Mouse (Mus musculus): ENCODE measurements around the gene Usp7. TPM values are rescaled to one million over a fixed set of nuclear protein-coding genes. Genes with fewer than 3 reads are reported as not detected.

The Usp7 gene
- 22.6 and 25.5 TPM in 2 replicates for polyA plus RNA-seq (2015; fragmentation: Nextera tagmentation; extraction: Ambion mirVana)

DNA sequence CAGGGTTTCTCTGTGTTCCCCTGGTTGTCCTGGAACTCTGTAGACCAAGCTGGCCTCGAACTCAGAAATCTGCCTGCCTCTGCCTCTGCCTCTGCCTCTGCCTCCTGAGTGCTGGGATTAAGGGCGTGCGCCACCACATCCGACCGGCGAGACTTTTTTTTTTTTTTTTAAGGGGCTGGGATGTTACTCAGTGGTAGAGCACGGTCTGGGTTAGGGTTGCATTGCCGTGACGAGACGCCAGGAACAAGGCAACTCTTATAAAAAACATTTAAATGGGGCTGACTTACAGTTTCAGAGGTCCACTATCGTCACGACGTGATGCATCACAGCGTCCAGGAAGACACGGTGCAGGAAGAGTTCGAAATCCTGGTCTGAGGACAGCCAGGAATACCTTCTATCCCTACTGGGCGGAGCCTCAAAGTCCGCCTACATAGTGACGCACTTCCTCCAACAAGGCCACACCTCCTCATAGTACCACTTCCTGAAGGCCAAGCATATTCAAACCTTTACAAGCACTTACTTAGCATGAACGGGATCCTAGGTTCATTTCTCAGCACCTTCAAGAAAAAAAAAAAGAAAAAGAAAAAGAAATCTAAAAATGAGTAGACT lies at the start of gene Usp7:
Usp7 (minus strand) TSS at position 360 of the 609 bp plus-strand sequence.
- no peaks in the 10 kb centered on the region for H3K27me3 ChIP-seq (replicated peaks)
- H3K9ac ChIP-seq: no peak within 1 kb of the TSS
- H3K4me3 ChIP-seq (replicated peaks): no peak within 1 kb of the TSS
- H3K9me3 ChIP-seq: no peaks in the 10 kb centered on the region
- 92% methylated on average over 20 of the region's 20 CpGs for WGBS
- no peaks in the 10 kb centered on the region for H3K36me3 ChIP-seq
- no peaks in the 10 kb centered on the region for H3K4me1 ChIP-seq (replicated peaks)
- no peak within 1 kb of the TSS for H3K4me2 ChIP-seq (replicated peaks)
- no peak within 1 kb of the TSS for H3K27ac ChIP-seq
- no peak for ATAC-seq

GRCm38 (mm10) chr16:8840557-8840956 lies 48.4 kb upstream of the Usp7 start:
- Histone ChIP-seq H3K4me2 (replicated peaks) (no peak overlapping the region), H3K27me3 (replicated peaks) (no peaks in the 10 kb centered on the region), H3K27ac (no peak overlapping the region), H3K4me3 (replicated peaks) (no peak overlapping the region), H3K9me3 (no peaks in the 10 kb centered on the region), H3K9ac (no peak overlapping the region), H3K36me3 (peaks cover 19% of the 10 kb centered on the region), H3K4me1 (replicated peaks) (no peaks in the 10 kb centered on the region)
- 90% methylated on average over 3 of the region's 3 CpGs for WGBS
- ATAC-seq: no peak

- Histone ChIP-seq H3K9ac (no peak overlapping the region), H3K4me2 (replicated peaks) (no peak overlapping the region), H3K27ac (no peak overlapping the region), H3K4me1 (replicated peaks) (no peaks in the 10 kb centered on the region), H3K9me3 (no peaks in the 10 kb centered on the region), H3K36me3 (peaks cover 19% of the 10 kb centered on the region), H3K27me3 (replicated peaks) (no peaks in the 10 kb centered on the region), H3K4me3 (replicated peaks) (no peak overlapping the region)
- ATAC-seq: no peak
Observed at GRCm38 (mm10) chr16:8838921-8839320, 46.8 kb upstream of the Usp7 start.

- 100% methylated on average over 1 of the region's 1 CpGs for WGBS
- Histone ChIP-seq H3K27ac (no peak overlapping the region), H3K36me3 (peaks cover 15% of the 10 kb centered on the region), H3K27me3 (replicated peaks) (no peaks in the 10 kb centered on the region), H3K9me3 (no peaks in the 10 kb centered on the region), H3K4me1 (replicated peaks) (no peaks in the 10 kb centered on the region; the same call in 1 of the 2 replicates), H3K4me2 (replicated peaks) (no peak overlapping the region), H3K4me3 (replicated peaks) (no peak overlapping the region), H3K9ac (no peak overlapping the region)
- no peak for ATAC-seq
Observed at GRCm38 (mm10) chr16:8837595-8837994, 45.5 kb upstream of the Usp7 start.

DNA sequence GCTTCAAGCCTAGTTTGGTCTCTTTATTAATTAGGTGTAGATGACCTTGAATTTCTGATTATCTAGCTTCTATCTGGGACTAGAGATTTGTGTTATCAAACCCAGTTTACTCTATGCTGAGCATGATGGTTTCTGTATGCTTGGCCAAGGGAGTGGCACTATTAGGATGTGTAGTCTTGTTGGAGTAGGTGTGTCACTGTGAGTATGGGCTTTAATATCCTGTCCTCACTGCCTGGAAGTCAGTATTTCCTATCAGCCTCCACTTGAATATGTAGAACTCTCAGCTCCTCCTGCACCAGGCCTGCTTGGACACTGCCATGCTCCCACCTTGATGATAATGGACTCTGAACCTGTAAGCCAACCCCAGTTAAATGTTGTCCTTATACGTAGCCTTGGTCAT lies 44.8 kb upstream of the Usp7 start:
- H3K4me3 ChIP-seq (replicated peaks): no peak overlapping the region
- no peaks in the 10 kb centered on the region for H3K9me3 ChIP-seq
- ATAC-seq: peak; percentile 23; the same call in 1 of the 2 replicates
- H3K9ac ChIP-seq: no peak overlapping the region
- H3K4me2 ChIP-seq (replicated peaks): no peak overlapping the region
- no peak overlapping the region for H3K27ac ChIP-seq
- H3K4me1 ChIP-seq (replicated peaks): no peaks in the 10 kb centered on the region; the same call in 1 of the 2 replicates
- peaks cover 15% of the 10 kb centered on the region for H3K36me3 ChIP-seq
- no peaks in the 10 kb centered on the region for H3K27me3 ChIP-seq (replicated peaks)
- WGBS: 87% methylated on average over 1 of the region's 1 CpGs

DNA sequence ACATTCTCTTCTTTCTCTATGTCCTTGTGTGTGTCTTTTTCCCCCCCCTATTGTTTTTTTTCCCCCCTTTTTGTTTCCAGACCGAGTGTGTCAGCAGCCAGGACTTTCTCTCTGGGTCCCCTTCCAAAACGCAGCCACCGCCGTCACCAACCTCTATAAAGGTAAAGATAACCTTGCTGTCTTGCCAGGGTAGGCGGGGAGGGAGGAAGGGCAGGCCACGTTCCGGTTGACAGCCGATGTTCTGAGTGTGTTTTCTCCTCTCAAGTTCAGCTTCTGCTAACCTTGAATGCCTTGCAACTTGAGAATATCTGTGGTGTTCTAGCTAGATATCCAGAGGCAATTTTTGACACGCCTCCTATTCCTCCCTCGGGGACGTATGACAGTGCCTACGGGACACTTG lies 39.1 kb upstream of the Usp7 start:
- ATAC-seq: no peak
- Histone ChIP-seq H3K4me1 (replicated peaks) (peaks cover 5% of the 10 kb centered on the region), H3K4me3 (replicated peaks) (peak overlapping the region; percentile 89), H3K27ac (peak overlapping the region; percentile 95; the same call in 1 of the 2 replicates), H3K4me2 (replicated peaks) (peak overlapping the region; percentile 76), H3K36me3 (no peaks in the 10 kb centered on the region; the same call in 1 of the 2 replicates), H3K9ac (peak overlapping the region; percentile 98), H3K9me3 (no peaks in the 10 kb centered on the region), H3K27me3 (replicated peaks) (no peaks in the 10 kb centered on the region)
- 2% methylated on average over 12 of the region's 12 CpGs for WGBS

GRCm38 (mm10) chr16:8830431-8831211 lies 38.5 kb upstream of the Usp7 start:
- ATAC-seq: peak; percentile 42
- Histone ChIP-seq H3K27ac (peak overlapping the region; percentile 95), H3K9me3 (no peaks in the 10 kb centered on the region), H3K9ac (peak overlapping the region; percentile 98), H3K36me3 (no peaks in the 10 kb centered on the region; the same call in 1 of the 2 replicates), H3K4me1 (replicated peaks) (peaks cover 5% of the 10 kb centered on the region), H3K27me3 (replicated peaks) (no peaks in the 10 kb centered on the region), H3K4me2 (replicated peaks) (peak overlapping the region; percentile 76), H3K4me3 (replicated peaks) (peak overlapping the region; percentile 89)
- 0% methylated on average over 69 of the region's 74 CpGs for WGBS

- peak within 1 kb of the TSS; percentile 89 for H3K4me3 ChIP-seq (replicated peaks)
- peak; percentile 95 for ATAC-seq
- no peaks in the 10 kb centered on the region for H3K36me3 ChIP-seq
- H3K27ac ChIP-seq: peak within 1 kb of the TSS; percentile 95
- H3K9ac ChIP-seq: peak within 1 kb of the TSS; percentile 98
- no peaks in the 10 kb centered on the region for H3K27me3 ChIP-seq (replicated peaks)
- WGBS: under 1% methylated on average over 80 of the region's 80 CpGs
- peaks cover 5% of the 10 kb centered on the region for H3K4me1 ChIP-seq (replicated peaks)
- H3K4me2 ChIP-seq (replicated peaks): peak within 1 kb of the TSS; percentile 98
- H3K9me3 ChIP-seq: no peaks in the 10 kb centered on the region
Observed at GRCm38 (mm10) chr16:8829564-8830359, 37.7 kb upstream of the Usp7 start, which contains the start of gene 1810013L24Rik. 1810013L24Rik (plus strand) TSS chr16:8830100.

DNA sequence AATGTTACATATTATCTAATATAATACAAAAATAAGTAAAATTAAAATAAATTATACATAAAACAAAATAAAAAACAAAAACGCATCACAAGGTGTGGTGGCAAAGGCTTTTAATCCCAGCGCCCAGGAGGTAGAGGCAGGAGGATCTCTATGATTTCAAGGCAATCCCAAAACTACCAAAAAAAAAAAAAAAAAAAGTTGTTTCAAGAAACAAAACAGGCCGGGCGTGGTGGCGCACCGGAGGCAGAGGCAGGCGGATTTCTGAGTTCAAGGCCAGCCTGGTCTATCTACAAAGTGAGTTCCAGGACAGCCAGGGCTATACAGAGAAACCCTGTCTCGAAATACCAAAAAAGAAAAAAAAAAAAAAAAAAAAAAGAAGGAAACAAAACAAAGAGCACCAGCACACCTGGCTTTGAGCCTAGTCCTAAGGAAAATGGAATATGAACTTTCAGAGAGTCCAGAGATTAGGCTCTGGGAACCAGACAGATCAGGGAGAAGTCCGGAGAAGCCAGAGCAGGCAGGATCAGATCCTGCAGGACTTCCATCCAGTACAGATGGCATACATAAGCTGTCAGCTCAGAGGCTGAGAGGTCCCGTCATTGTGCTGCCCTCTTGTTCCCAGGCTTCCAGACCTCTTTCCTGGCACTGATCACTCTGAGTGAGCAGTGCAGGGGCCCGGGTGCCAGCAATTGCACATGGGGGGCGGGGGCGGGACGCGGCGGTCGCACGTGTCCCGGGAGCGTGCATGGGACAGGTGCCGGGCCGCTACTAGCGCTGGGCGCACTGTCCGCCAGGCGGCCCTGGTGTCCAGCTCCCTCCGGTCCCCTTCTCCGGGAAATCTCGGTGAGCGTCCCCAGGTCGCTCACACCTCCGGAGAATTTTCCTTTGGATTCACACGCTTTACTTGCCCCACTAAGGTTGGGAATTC lies 36.8 kb upstream of the Usp7 start:
- H3K9me3 ChIP-seq: no peaks in the 10 kb centered on the region
- WGBS: 10% methylated on average over 33 of the region's 33 CpGs
- peak overlapping the region; percentile 59 for H3K4me3 ChIP-seq (replicated peaks)
- H3K27me3 ChIP-seq (replicated peaks): no peaks in the 10 kb centered on the region
- H3K27ac ChIP-seq: peak overlapping the region; percentile 94
- ATAC-seq: peak; percentile 69
- H3K4me2 ChIP-seq (replicated peaks): peak overlapping the region; percentile 98
- H3K4me1 ChIP-seq (replicated peaks): peaks cover 5% of the 10 kb centered on the region
- no peaks in the 10 kb centered on the region for H3K36me3 ChIP-seq
- peak overlapping the region; percentile 69 for H3K9ac ChIP-seq

GRCm38 (mm10) chr16:8827366-8827765 lies 35.3 kb upstream of the Usp7 start:
- Histone ChIP-seq H3K4me2 (replicated peaks) (no peak overlapping the region), H3K9me3 (no peaks in the 10 kb centered on the region), H3K27me3 (replicated peaks) (no peaks in the 10 kb centered on the region), H3K27ac (no peak overlapping the region), H3K4me1 (replicated peaks) (peaks cover 5% of the 10 kb centered on the region), H3K36me3 (no peaks in the 10 kb centered on the region), H3K9ac (no peak overlapping the region), H3K4me3 (replicated peaks) (no peak overlapping the region)
- WGBS: 85% methylated on average over 7 of the region's 7 CpGs
- no peak for ATAC-seq

- H3K4me1 ChIP-seq (replicated peaks): no peaks in the 10 kb centered on the region
- H3K27me3 ChIP-seq (replicated peaks): no peaks in the 10 kb centered on the region
- H3K4me2 ChIP-seq (replicated peaks): no peak overlapping the region
- no peak overlapping the region for H3K27ac ChIP-seq
- ATAC-seq: peak; percentile 60; the same call in 1 of the 2 replicates
- no peak overlapping the region for H3K4me3 ChIP-seq (replicated peaks)
- H3K9ac ChIP-seq: no peak overlapping the region
- WGBS: 70% methylated on average over 2 of the region's 2 CpGs
- no peaks in the 10 kb centered on the region for H3K36me3 ChIP-seq
- no peaks in the 10 kb centered on the region for H3K9me3 ChIP-seq
Observed at GRCm38 (mm10) chr16:8823661-8824060, 31.6 kb upstream of the Usp7 start.

Data from intestine, embryonic 15.5 days (tissue).